Mouse (Mus musculus) brain, embryonic 18.5 days (tissue): Measurements from ENCODE around the gene Setd1a.
"Not testable (repeated sequence)": the region's sequence is repeated elsewhere in the genome, so short reads cannot be mapped to it uniquely, and the experiment has no call there.

ENCODE experiments used
- DNase-seq: peaks from one replicate; pipeline ENCODE4 v3.0.0-alpha.2; 2012; ENCODE audit warnings: low read depth, low spot score

The Setd1a gene

GRCm38 (mm10) chr7:127766851-127767609 lies 9.4 kb upstream of the Setd1a start:
- no peak for DNase-seq

- DNase-seq, result no peak
Measured at GRCm38 (mm10) chr7:127767671-127768345, 8.7 kb upstream of the Setd1a start.

GRCm38 (mm10) chr7:127768346-127768996 lies 8.0 kb upstream of the Setd1a start:
- no peak for DNase-seq

GRCm38 (mm10) chr7:127768997-127769593 lies 7.4 kb upstream of the Setd1a start:
- DNase-seq, result peak; percentile 93

GRCm38 (mm10) chr7:127769651-127770038 lies 6.8 kb upstream of the Setd1a start, which contains the start of gene Orai3:
Gene Orai3 (plus strand): TSS chr7:127769815.
- no peak for DNase-seq

- no peak for DNase-seq
Measured at GRCm38 (mm10) chr7:127770039-127770905, 6.2 kb upstream of the Setd1a start.

- no peak for DNase-seq
Measured at GRCm38 (mm10) chr7:127771262-127771661, 5.2 kb upstream of the Setd1a start.

- no peak for DNase-seq
Measured at GRCm38 (mm10) chr7:127772080-127772479, 4.4 kb upstream of the Setd1a start.

GRCm38 (mm10) chr7:127772557-127772956 lies 3.9 kb upstream of the Setd1a start:
- DNase-seq, result no peak

GRCm38 (mm10) chr7:127773664-127774384 lies 2.6 kb upstream of the Setd1a start:
- DNase-seq, result no peak

- not testable (repeated sequence) for DNase-seq
Measured at GRCm38 (mm10) chr7:127775837-127776236, 633 bp upstream of the Setd1a start.

- DNase-seq, result peak; percentile 91
Measured at GRCm38 (mm10) chr7:127776878-127777473, 506 bp downstream of the Setd1a start.

GRCm38 (mm10) chr7:127777474-127778266 lies 1.2 kb downstream of the Setd1a start:
- no peak for DNase-seq

GRCm38 (mm10) chr7:127778350-127778749 lies 1.9 kb downstream of the Setd1a start:
- no peak for DNase-seq

GRCm38 (mm10) chr7:127785308-127785707 lies 8.8 kb downstream of the Setd1a start, which contains the start of gene Gm49388:
Gene Gm49388 (plus strand): TSS chr7:127785608.
- no peak for DNase-seq

GRCm38 (mm10) chr7:127797076-127797845 lies 20.8 kb downstream of the Setd1a start:
- DNase-seq, result no peak

GRCm38 (mm10) chr7:127798591-127798990 lies 22.1 kb downstream of the Setd1a start:
- no peak for DNase-seq

GRCm38 (mm10) chr7:127799211-127799610 lies 22.7 kb downstream of the Setd1a start:
- DNase-seq, result no peak
